Mouse (Mus musculus): ENCODE data around the gene Nos1ap. TPM values are rescaled to one million over a fixed set of nuclear protein-coding genes. Genes with fewer than 3 reads are reported as not detected.

Nos1ap gene
- polyA plus RNA-seq, 1 experiment, result 3.5 TPM

GRCm38 (mm10) chr1:170576012-170576727 lies 13.5 kb downstream of the Nos1ap start:
- TF ChIP-seq POLR2A (IDR thresholded peaks at IDR 0.05; ENCODE audit: low read depth, low read length), result no peak
- TF ChIP-seq CTCF (IDR thresholded peaks at IDR 0.05; ENCODE audit: borderline replicate concordance, insufficient read depth, low read length), result no peak
- Histone ChIP-seq H3K27ac (ENCODE audit: insufficient read depth, low read length) (no peak overlapping the region), H3K4me3 (ENCODE audit: insufficient read depth, low read length) (no peak overlapping the region), H3K4me1 (ENCODE audit: control insufficient read depth, insufficient read depth, low read length) (no peaks in the 10 kb centered on the region)

GRCm38 (mm10) chr1:170573117-170573516 lies 16.5 kb downstream of the Nos1ap start:
- Histone ChIP-seq H3K4me3 (ENCODE audit: insufficient read depth, low read length) (no peak overlapping the region), H3K27ac (ENCODE audit: insufficient read depth, low read length) (no peak overlapping the region)
- TF ChIP-seq CTCF (IDR thresholded peaks at IDR 0.05; ENCODE audit: borderline replicate concordance, insufficient read depth, low read length), result no peak
- TF ChIP-seq POLR2A (IDR thresholded peaks at IDR 0.05; ENCODE audit: low read depth, low read length), result no peak

GRCm38 (mm10) chr1:170566969-170567368 lies 22.7 kb downstream of the Nos1ap start:
- H3K4me3 ChIP-seq (ENCODE audit: insufficient read depth, low read length), result no peak overlapping the region
- H3K27ac ChIP-seq (ENCODE audit: insufficient read depth, low read length), result no peak overlapping the region
- no peak for TF ChIP-seq CTCF (IDR thresholded peaks at IDR 0.05; ENCODE audit: borderline replicate concordance, insufficient read depth, low read length)
- TF ChIP-seq POLR2A (IDR thresholded peaks at IDR 0.05; ENCODE audit: low read depth, low read length), result no peak
- no peaks in the 10 kb centered on the region for H3K4me1 ChIP-seq (ENCODE audit: control insufficient read depth, insufficient read depth, low read length)

More at GRCm38 (mm10) chr1:170573117-170573516, 16.5 kb downstream of the Nos1ap start:
- H3K4me1 ChIP-seq (ENCODE audit: control insufficient read depth, insufficient read depth, low read length), result no peaks in the 10 kb centered on the region

GRCm38 (mm10) chr1:170566538-170566937 lies 23.1 kb downstream of the Nos1ap start:
- Histone ChIP-seq H3K27ac (ENCODE audit: insufficient read depth, low read length) (no peak overlapping the region), H3K4me1 (ENCODE audit: control insufficient read depth, insufficient read depth, low read length) (no peaks in the 10 kb centered on the region), H3K4me3 (ENCODE audit: insufficient read depth, low read length) (no peak overlapping the region)
- TF ChIP-seq POLR2A (IDR thresholded peaks at IDR 0.05; ENCODE audit: low read depth, low read length), result no peak
- no peak for TF ChIP-seq CTCF (IDR thresholded peaks at IDR 0.05; ENCODE audit: borderline replicate concordance, insufficient read depth, low read length)

DNA sequence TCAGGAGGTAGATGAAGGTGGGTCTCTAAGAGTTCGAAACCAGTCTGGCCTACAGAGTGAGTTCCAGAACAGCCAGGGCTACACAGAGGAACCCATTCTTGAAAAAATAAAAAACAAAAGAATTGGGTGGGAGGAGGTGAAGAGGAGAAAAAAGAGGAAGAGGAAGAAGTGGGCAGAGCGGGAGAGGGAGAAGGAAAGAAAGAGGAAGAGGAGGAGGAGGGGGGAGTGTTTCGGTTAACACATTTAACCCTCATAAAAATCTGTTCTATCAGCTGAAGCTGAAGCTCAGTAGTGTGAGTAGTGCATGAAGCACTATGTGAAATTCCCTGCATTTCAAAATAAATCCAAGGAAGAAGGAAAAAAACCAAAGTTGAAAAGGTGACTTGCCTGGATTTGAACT lies 24.7 kb downstream of the Nos1ap start:
- Histone ChIP-seq H3K4me1 (ENCODE audit: control insufficient read depth, insufficient read depth, low read length) (no peaks in the 10 kb centered on the region), H3K4me3 (ENCODE audit: insufficient read depth, low read length) (no peak overlapping the region), H3K27ac (ENCODE audit: insufficient read depth, low read length) (no peak overlapping the region)
- TF ChIP-seq POLR2A (IDR thresholded peaks at IDR 0.05; ENCODE audit: low read depth, low read length) (no peak), CTCF (IDR thresholded peaks at IDR 0.05; ENCODE audit: borderline replicate concordance, insufficient read depth, low read length) (no peak)

DNA sequence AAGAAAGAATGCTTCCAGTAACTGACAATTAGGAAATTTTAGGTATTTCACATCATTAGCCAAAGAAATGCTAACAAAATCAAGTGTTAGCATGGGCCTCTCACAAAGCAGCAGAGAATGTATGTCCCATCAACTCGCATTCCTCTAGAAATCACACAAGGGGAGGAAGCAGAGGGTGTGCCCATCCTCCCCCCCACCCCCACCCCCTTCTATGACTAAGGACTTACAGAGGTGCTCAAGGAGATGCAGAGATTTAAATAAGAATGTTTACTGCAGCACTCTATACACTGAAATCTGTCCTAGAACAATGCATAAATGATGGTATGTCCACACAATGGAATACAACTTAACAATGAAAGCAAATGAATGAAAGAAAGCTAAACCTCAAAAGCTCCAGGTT lies 27.2 kb downstream of the Nos1ap start:
- no peak for TF ChIP-seq POLR2A (IDR thresholded peaks at IDR 0.05; ENCODE audit: low read depth, low read length)
- no peak for TF ChIP-seq CTCF (IDR thresholded peaks at IDR 0.05; ENCODE audit: borderline replicate concordance, insufficient read depth, low read length)
- Histone ChIP-seq H3K27ac (ENCODE audit: insufficient read depth, low read length) (no peak overlapping the region), H3K4me1 (ENCODE audit: control insufficient read depth, insufficient read depth, low read length) (no peaks in the 10 kb centered on the region), H3K4me3 (ENCODE audit: insufficient read depth, low read length) (no peak overlapping the region)

DNA sequence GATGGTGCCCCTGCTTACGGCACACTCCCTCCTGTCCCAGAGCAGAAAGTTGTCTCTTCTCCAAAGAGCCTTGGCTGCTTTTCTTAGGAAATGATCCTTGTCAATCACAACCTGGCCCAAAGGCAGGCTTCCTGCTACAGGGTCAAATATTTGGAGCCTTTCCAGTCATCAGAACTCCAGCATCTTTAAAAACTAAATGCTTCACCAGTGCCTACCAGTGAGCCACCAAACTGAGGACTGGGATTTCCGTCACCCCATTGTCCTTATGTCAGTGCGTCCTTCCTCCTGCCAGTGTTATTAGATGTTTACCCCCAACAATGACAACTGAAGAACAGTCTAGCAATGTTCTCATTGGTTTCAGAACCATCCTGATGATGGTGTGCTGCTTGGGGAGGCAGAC lies 28.9 kb downstream of the Nos1ap start:
- Histone ChIP-seq H3K4me1 (ENCODE audit: control insufficient read depth, insufficient read depth, low read length) (no peaks in the 10 kb centered on the region), H3K4me3 (ENCODE audit: insufficient read depth, low read length) (no peak overlapping the region), H3K27ac (ENCODE audit: insufficient read depth, low read length) (no peak overlapping the region)
- TF ChIP-seq POLR2A (IDR thresholded peaks at IDR 0.05; ENCODE audit: low read depth, low read length), result no peak
- no peak for TF ChIP-seq CTCF (IDR thresholded peaks at IDR 0.05; ENCODE audit: borderline replicate concordance, insufficient read depth, low read length)

DNA sequence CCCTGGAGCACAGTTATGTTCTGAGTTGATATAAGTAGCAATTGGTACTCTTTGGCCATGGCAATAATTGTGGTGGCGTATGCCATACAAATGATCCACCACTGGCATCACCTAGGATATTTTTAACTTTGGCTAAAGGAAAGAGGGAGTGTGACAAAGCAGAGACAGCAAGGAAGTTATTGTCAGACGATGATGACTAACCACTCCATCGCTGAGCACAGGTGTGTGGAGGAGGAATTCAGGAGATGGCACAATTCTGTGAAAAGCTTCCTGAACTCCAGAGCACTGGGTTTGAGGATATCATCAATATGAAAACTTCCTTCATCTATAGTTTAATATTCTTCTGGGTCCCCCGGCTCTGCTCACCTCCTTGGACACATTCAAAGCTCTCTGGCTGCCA lies 31.7 kb downstream of the Nos1ap start:
- TF ChIP-seq POLR2A (IDR thresholded peaks at IDR 0.05; ENCODE audit: low read depth, low read length) (no peak), CTCF (IDR thresholded peaks at IDR 0.05; ENCODE audit: borderline replicate concordance, insufficient read depth, low read length) (no peak)
- no peak overlapping the region for H3K4me3 ChIP-seq (ENCODE audit: insufficient read depth, low read length)
- H3K4me1 ChIP-seq (ENCODE audit: control insufficient read depth, insufficient read depth, low read length), result peaks cover 5% of the 10 kb centered on the region; the same call in 1 of the 2 replicates
- H3K27ac ChIP-seq (ENCODE audit: insufficient read depth, low read length), result no peak overlapping the region

DNA sequence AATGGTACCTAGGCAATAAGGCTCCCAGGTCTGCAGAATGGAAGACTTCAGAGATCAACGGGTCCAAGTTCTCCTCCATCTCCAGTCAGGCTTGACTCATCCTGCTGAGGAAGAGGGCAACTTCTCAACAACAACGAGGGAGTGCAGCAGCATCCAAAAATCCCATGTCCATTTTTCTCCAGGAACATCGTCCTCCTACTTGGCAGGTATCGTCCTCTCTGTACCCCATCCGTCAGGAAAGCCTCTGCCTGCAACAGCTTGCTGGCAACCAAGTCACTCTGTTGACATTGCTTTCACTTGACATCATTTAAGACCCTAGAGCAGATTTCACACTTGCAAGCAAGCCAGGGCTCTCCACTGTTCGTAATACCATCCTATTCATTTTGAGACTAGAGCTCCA lies 33.0 kb downstream of the Nos1ap start:
- Histone ChIP-seq H3K4me1 (ENCODE audit: control insufficient read depth, insufficient read depth, low read length) (peaks cover 5% of the 10 kb centered on the region; the same call in 1 of the 2 replicates), H3K4me3 (ENCODE audit: insufficient read depth, low read length) (no peak overlapping the region), H3K27ac (ENCODE audit: insufficient read depth, low read length) (no peak overlapping the region)
- no peak for TF ChIP-seq POLR2A (IDR thresholded peaks at IDR 0.05; ENCODE audit: low read depth, low read length)
- TF ChIP-seq CTCF (IDR thresholded peaks at IDR 0.05; ENCODE audit: borderline replicate concordance, insufficient read depth, low read length), result no peak

DNA sequence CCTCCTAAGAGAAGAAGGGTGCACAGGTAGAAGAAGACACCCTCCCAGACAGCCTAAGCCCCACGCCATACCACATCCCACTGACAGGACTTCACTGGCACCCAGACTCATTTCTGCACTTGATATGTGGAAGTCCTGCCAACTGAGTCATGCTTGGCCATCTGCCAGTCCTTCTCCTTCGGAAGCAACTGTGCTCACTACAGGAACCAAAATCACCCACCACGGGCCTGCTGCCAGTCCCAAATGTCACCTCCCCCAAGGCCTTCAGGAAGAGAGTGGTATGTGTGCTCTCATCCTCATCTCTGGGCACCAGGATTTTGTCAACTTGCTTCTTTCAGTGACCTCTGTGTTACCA lies 34.7 kb downstream of the Nos1ap start:
- TF ChIP-seq POLR2A (IDR thresholded peaks at IDR 0.05; ENCODE audit: low read depth, low read length), result no peak
- no peak for TF ChIP-seq CTCF (IDR thresholded peaks at IDR 0.05; ENCODE audit: borderline replicate concordance, insufficient read depth, low read length)
- Histone ChIP-seq H3K4me1 (ENCODE audit: control insufficient read depth, insufficient read depth, low read length) (peaks cover 5% of the 10 kb centered on the region; the same call in 1 of the 2 replicates), H3K27ac (ENCODE audit: insufficient read depth, low read length) (no peak overlapping the region), H3K4me3 (ENCODE audit: insufficient read depth, low read length) (no peak overlapping the region)

Measured in embryonic fibroblast, embryonic 13.5 days (primary cell).